Comparison of ENCODE assay signal across 9 mouse cellular contexts in the genomic region with DNA sequence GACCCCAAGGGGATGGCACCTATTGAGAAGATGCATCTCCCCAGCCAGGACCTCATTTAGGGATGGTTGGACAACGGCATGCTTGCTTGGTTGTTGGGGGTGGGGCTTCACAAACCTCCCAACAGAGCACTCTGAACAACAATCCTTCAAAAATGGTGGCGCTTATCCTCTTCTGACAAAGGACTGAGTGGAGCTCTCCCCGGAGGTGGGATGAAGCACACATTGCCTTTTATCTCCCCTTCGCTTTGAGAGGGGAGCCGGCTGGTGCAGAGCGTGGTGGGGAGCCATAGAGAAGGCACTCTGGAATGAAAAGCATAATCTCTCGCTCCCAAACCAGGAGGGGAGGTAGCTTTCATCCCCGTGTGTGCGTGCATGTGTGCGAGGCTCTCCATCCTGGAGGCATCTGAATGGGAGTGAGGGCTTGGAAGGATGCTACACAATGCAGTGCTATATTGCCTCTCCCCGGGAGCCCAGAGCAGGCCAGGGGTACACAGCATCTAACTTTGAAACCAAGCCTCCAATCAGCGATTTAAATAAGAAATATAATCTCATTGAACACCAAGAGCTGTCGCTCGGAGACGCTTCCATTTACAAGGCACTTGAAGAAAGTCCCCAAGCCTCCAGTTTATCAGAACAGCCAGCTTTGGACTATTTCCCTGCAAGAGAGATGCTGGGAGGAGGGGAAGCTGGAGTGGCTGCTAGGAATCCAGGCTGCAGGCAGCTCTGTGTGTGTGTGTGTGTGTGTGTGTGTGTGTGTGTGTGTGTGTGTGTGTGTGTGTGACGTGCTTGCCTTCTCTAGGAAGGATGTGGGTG.
DNase-seq lines count a peak whose midpoint lies in the region; ATAC-seq and TF ChIP-seq lines count a peak whose summit lies in the region.
"Had no signal": no experiment of that assay in that cellular context is flagged by ENCODE, and none has a peak within 500 bp of the region (broad histone marks: within the 10 kb centered on the region; RNA-seq: fewer than 3 reads in every experiment).

No protein-coding gene starts in this region.

- peak overlapping the region; percentile 61 for H3K9ac ChIP-seq in midbrain, embryonic 13.5 days (replicated peaks)
- H3K9ac ChIP-seq in intestine, postnatal 0 days (ENCODE audit: low read depth, low read length), result no peak overlapping the region
- H3K9ac ChIP-seq: lung, embryonic 15.5 days had no signal

- H3K27me3 ChIP-seq in heart, embryonic 10.5 days (ENCODE audit: insufficient read depth, poor library complexity, severe bottlenecking), result peaks cover 8% of the 10 kb centered on the region; the same call in 1 of the 2 replicates
- H3K27me3 ChIP-seq in midbrain, embryonic 13.5 days, result no peaks in the 10 kb centered on the region
- H3K27me3 ChIP-seq in intestine, postnatal 0 days (replicated peaks; ENCODE audit: control insufficient read depth, insufficient read depth, low read length), result no peaks in the 10 kb centered on the region
- H3K27me3 ChIP-seq: lung, embryonic 15.5 days had no signal

- peak overlapping the region; percentile 44; the same call in 1 of the 2 replicates for H3K27ac ChIP-seq in heart, embryonic 10.5 days
- peak overlapping the region; percentile 100 for H3K27ac ChIP-seq in midbrain, embryonic 13.5 days
- no peak overlapping the region for H3K27ac ChIP-seq in intestine, postnatal 0 days (ENCODE audit: low read depth, low read length)
- H3K27ac ChIP-seq: lung, embryonic 15.5 days had no signal

- peak; percentile 82 for ATAC-seq in midbrain, embryonic 13.5 days
- no peak for ATAC-seq in intestine, postnatal 0 days

- WGBS in heart, embryonic 10.5 days, result 37% methylated on average over 16 of the region's 16 CpGs
- 9% methylated on average over 16 of the region's 16 CpGs for WGBS in midbrain, embryonic 13.5 days
- WGBS in intestine, postnatal 0 days, result 64% methylated on average over 16 of the region's 16 CpGs

- no peaks in the 10 kb centered on the region for H3K36me3 ChIP-seq in heart, embryonic 10.5 days
- H3K36me3 ChIP-seq in midbrain, embryonic 13.5 days, result no peaks in the 10 kb centered on the region
- no peaks in the 10 kb centered on the region for H3K36me3 ChIP-seq in intestine, postnatal 0 days (ENCODE audit: control insufficient read depth, insufficient read depth)
- H3K36me3 ChIP-seq: lung, embryonic 15.5 days had no signal

- TF ChIP-seq CTCF in intestine, postnatal 0 days (IDR thresholded peaks at IDR 0.05; ENCODE audit: low read depth), result no peak

- no peaks in the 10 kb centered on the region for H3K9me3 ChIP-seq in heart, embryonic 10.5 days
- H3K9me3 ChIP-seq in midbrain, embryonic 13.5 days, result no peaks in the 10 kb centered on the region
- H3K9me3 ChIP-seq in intestine, postnatal 0 days (ENCODE audit: control insufficient read depth), result no peaks in the 10 kb centered on the region
- H3K9me3 ChIP-seq: lung, embryonic 15.5 days had no signal

- H3K4me3 ChIP-seq in heart, embryonic 10.5 days, result no peak overlapping the region
- H3K4me3 ChIP-seq in midbrain, embryonic 13.5 days (replicated peaks), result no peak overlapping the region
- H3K4me3 ChIP-seq in intestine, postnatal 0 days (ENCODE audit: low read depth, low read length), result no peak overlapping the region
- H3K4me3 ChIP-seq: lung, embryonic 15.5 days had no signal

- DNase-seq in heart, embryonic 10.5 days (ENCODE audit: low spot score), result peak; percentile 79
- DNase-seq in heart, postnatal 25 days (ENCODE audit: low spot score), result no peak
- DNase-seq in retina, postnatal 1 day, result peak; percentile 47
- DNase-seq in retina, embryonic 14.5 days (ENCODE audit: low spot score), result no peak
- DNase-seq in cerebellum, adult 11-12 months, result no peak
- DNase-seq in gastrocnemius, adult 8-10 months (ENCODE audit: low spot score in 2 of 2), result no peak

- peak overlapping the region; percentile 35 for H3K4me2 ChIP-seq in midbrain, embryonic 13.5 days (replicated peaks)
- H3K4me2 ChIP-seq in intestine, postnatal 0 days (replicated peaks; ENCODE audit: low read depth), result no peak overlapping the region
- H3K4me2 ChIP-seq: lung, embryonic 15.5 days had no signal

- intact Hi-C loops in heart, postnatal 25 days (cut with DNase I), result no loop called here

- H3K4me1 ChIP-seq in heart, embryonic 10.5 days, result peaks cover 30% of the 10 kb centered on the region
- H3K4me1 ChIP-seq in midbrain, embryonic 13.5 days (replicated peaks), result peaks cover 56% of the 10 kb centered on the region
- no peaks in the 10 kb centered on the region for H3K4me1 ChIP-seq in intestine, postnatal 0 days (replicated peaks; ENCODE audit: control insufficient read depth, insufficient read depth, low read length)

Comparison
In these comparisons a context has a peak if more than half of its experiments do, and no peak if none do; other contexts are left out.
1. DNase-seq: peak in heart, embryonic 10.5 days (single experiment) and retina, postnatal 1 day (single experiment); none in heart, postnatal 25 days (single experiment), retina, embryonic 14.5 days (single experiment), cerebellum, adult 11-12 months (single experiment) and gastrocnemius, adult 8-10 months (0 of 2).